Mouse (Mus musculus) liver, embryonic 15.5 days (tissue): ENCODE data around the gene Adgre5. TPM values are rescaled to one million over a fixed set of nuclear protein-coding genes. Genes with fewer than 3 reads are reported as not detected.

Source experiments
- ATAC-seq: fragments of 200-750 bp; cut with Nextera tagmentation; 2 replicates; pipeline ENCODE4 v1.8.0; 2017; ENCODE audit warnings: moderate number of reproducible peaks, mild to moderate bottlenecking, moderate library complexity; ENCODE audit not compliant: insufficient read depth
- H3K27ac ChIP-seq: fragments of 300-500 bp; sonication (generic); replicated peaks from 2 replicates; pipeline ENCODE4 v1.5.1; 2015; ENCODE audit warnings: mild to moderate bottlenecking, inconsistent platforms
- H3K27me3 ChIP-seq: fragments of 300-500 bp; sonication (generic); 2 replicates; pipeline ENCODE4 v1.6.1; 2015; ENCODE audit warnings: mild to moderate bottlenecking, inconsistent platforms
- H3K36me3 ChIP-seq: fragments of 300-500 bp; sonication (generic); replicated peaks from 2 replicates; pipeline ENCODE4 v1.6.1; 2015; ENCODE audit warnings: moderate library complexity, mild to moderate bottlenecking, inconsistent platforms
- H3K4me1 ChIP-seq: fragments of 300-500 bp; sonication (generic); replicated peaks from 2 replicates; pipeline ENCODE4 v1.6.1; 2015; ENCODE audit warnings: inconsistent platforms
- H3K4me2 ChIP-seq: fragments of 300-500 bp; sonication (generic); 2 replicates; pipeline ENCODE4 v1.6.1; 2015; ENCODE audit warnings: moderate library complexity, mild to moderate bottlenecking, inconsistent platforms
- H3K4me3 ChIP-seq: fragments of 300-500 bp; sonication (generic); replicated peaks from 2 replicates; pipeline ENCODE4 v1.5.1; 2015; ENCODE audit warnings: mild to moderate bottlenecking, inconsistent platforms
- H3K9ac ChIP-seq: fragments of 300-500 bp; sonication (generic); 2 replicates; pipeline ENCODE4 v1.6.1; 2015; ENCODE audit warnings: moderate library complexity, mild to moderate bottlenecking, inconsistent platforms
- H3K9me3 ChIP-seq: fragments of 300-500 bp; sonication (generic); replicated peaks from 2 replicates; pipeline ENCODE4 v1.6.1; 2016; ENCODE audit warnings: inconsistent platforms
- WGBS: fragments of 180-500 bp; shearing (Covaris S2); methylation state at CpG from one replicate; pipeline ENCODE4 v1.1.7; 2015; ENCODE audit warnings: mixed read lengths; ENCODE audit not compliant: insufficient replicate concordance; 5-methylcytosine and 5-hydroxymethylcytosine counted together
- polyA plus RNA-seq: library from polyadenylated mRNA; unstranded; fragments of >200 nt; fragmentation: Nextera tagmentation; extraction: Ambion mirVana; gene quantifications from 2 replicates; pipeline ENCODE4 v1.2.1, GENCODE M21; 2015

Gene Adgre5
- polyA plus RNA-seq, 1 experiment from 2014 or later: 13.4 TPM

DNA sequence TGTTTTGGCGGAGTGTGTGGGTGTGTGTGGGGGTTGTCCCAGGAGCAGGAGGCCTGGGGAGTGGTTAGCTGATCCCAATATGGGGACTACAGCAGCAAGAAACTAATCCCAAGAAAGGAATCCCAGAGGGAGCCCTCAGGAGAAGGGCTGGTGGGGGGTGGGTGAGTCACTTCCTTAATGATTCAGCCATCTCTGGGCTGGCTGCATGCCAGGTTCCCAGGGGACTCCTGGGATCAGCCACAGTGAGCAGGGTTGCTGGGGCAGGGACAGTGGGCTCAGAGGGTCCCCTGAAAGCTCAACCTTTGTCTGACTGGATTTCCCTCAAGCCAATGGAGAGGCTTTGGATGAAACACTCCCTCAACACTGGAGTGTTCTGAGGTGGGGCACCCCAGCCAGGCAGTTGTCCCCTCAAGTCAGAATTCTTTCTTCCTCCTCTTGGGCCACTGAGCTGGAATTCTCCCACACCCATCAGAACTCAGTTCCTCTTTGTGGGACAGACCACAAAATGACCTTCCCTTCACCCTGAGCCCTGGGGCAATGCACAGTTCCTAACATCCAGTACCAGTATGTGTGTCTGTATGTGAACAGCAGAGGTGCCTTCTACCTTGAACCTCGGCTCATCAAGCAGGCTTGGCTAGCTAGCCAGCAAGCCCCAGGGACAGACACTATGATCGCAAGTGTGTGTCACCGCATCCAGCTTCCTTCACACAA, 3.1 kb downstream of the Adgre5 start:
- Histone ChIP-seq H3K4me2 (peak overlapping the region; percentile 76), H3K4me1 (peaks cover 58% of the 10 kb centered on the region), H3K9me3 (no peaks in the 10 kb centered on the region), H3K9ac (no peak overlapping the region), H3K4me3 (peak overlapping the region; percentile 57; the same call in 1 of the 2 replicates), H3K27ac (peak overlapping the region; percentile 72; the same call in 1 of the 2 replicates), H3K36me3 (no peaks in the 10 kb centered on the region), H3K27me3 (peaks cover 12% of the 10 kb centered on the region)
- WGBS: 39% methylated on average over 4 of the region's 4 CpGs
- ATAC-seq: peak; percentile 14; the same call in 1 of the 2 replicates

DNA sequence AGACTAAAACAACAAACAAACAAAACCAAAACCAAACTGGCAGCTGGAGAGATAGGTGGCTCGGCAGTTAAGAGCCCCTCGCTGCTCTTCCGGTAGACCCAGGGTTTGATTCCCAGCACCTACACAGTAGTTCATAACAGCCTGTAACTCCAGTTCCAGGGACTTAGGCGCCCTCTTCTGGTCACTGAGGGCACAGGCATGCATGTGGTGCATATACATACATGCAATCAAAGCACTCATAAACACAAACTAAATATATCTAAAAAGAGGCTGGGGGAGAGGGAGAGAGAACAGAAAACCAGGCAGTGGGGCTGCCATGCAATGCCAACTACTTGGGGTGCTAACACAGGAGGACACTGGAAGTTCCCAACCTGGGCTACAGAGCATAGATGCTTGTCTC, 3.8 kb downstream of the Adgre5 start:
- Histone ChIP-seq H3K4me2 (no peak overlapping the region; the same call in 1 of the 2 replicates), H3K36me3 (no peaks in the 10 kb centered on the region), H3K27ac (no peak overlapping the region), H3K4me3 (no peak overlapping the region), H3K9me3 (no peaks in the 10 kb centered on the region), H3K27me3 (peaks cover 12% of the 10 kb centered on the region), H3K9ac (no peak overlapping the region), H3K4me1 (peaks cover 51% of the 10 kb centered on the region)
- no peak for ATAC-seq
- 80% methylated on average over 4 of the region's 4 CpGs for WGBS

DNA sequence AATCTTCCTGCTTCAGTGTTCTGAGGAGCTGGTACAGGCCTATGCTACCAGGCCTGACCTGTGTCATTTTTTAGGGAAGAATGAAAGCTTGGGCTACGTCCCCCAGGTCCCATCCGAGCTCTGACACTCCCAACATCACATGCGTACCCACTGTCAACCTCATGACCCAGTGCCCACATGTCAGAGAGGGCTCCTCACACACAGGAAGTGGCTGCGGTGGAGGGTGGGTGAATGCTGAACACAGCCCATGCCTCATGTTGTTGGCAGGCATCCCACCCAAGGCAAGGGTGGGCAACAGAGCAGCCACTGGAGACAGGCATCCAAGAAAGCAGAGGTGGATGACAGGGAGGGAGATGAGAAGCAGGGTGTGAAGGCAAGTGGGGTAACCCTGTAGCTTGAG, 4.4 kb downstream of the Adgre5 start:
- Histone ChIP-seq H3K27ac (no peak overlapping the region), H3K27me3 (peaks cover 10% of the 10 kb centered on the region), H3K4me3 (no peak overlapping the region), H3K4me2 (no peak overlapping the region), H3K4me1 (peaks cover 45% of the 10 kb centered on the region), H3K9ac (no peak overlapping the region), H3K36me3 (0 out of 2 replicates have a peak, but pooled peaks cover 3% of the 10 kb centered on the region), H3K9me3 (no peaks in the 10 kb centered on the region)
- WGBS: 71% methylated on average over 4 of the region's 4 CpGs
- ATAC-seq: no peak

DNA sequence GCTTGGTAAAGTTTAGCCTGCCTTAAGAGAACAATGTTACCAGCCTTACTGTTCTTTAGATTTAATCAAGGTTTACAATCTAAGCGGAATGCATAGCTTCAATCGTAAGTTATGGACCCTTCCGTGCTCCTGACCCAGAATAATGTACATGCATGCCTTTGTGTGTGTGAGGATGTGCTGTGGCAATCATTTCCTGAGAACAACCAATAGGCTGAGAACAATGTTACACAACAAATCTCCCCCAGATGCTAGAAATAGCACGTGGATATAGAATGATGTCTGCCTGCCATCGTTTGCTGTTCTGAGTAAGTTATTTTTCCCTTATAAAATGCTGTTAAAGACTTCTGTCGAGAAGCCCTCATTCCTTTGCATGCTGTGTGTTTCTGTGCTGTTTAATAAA, 8.2 kb downstream of the Adgre5 start:
- peaks cover 21% of the 10 kb centered on the region; the same call in 1 of the 2 replicates for H3K36me3 ChIP-seq
- H3K9ac ChIP-seq: no peak overlapping the region
- H3K4me3 ChIP-seq: no peak overlapping the region
- ATAC-seq: no peak
- H3K4me2 ChIP-seq: no peak overlapping the region
- H3K4me1 ChIP-seq: peaks cover 8% of the 10 kb centered on the region
- WGBS: 53% methylated on average over 6 of the region's 6 CpGs
- H3K27me3 ChIP-seq: no peaks in the 10 kb centered on the region
- no peaks in the 10 kb centered on the region for H3K9me3 ChIP-seq
- H3K27ac ChIP-seq: no peak overlapping the region

DNA sequence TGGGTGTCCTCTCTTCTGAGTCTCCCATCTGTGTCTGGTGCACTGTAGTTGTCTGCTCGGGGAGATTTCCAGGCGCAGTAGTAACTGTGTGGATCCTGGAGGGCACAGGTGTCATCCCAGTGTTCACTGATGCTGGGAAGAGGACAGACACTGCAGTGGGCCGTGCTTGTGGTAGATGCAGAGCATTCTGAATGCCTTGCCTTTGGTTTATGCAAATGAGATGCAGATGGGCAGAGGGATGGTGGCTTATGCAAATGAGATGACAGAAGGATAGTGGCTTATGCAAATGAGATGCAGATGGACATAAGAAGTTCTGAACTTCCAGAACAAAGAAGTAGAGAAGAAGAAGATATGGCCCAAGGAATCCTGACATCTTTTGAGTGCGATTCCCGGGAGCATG, 9.2 kb downstream of the Adgre5 start:
- H3K4me1 ChIP-seq: no peaks in the 10 kb centered on the region; the same call in 1 of the 2 replicates
- H3K27me3 ChIP-seq: no peaks in the 10 kb centered on the region
- ATAC-seq: no peak
- no peaks in the 10 kb centered on the region for H3K9me3 ChIP-seq
- WGBS: 78% methylated on average over 5 of the region's 5 CpGs
- H3K36me3 ChIP-seq: peaks cover 28% of the 10 kb centered on the region; the same call in 1 of the 2 replicates
- no peak overlapping the region for H3K9ac ChIP-seq
- H3K4me2 ChIP-seq: no peak overlapping the region
- no peak overlapping the region for H3K27ac ChIP-seq
- no peak overlapping the region for H3K4me3 ChIP-seq

DNA sequence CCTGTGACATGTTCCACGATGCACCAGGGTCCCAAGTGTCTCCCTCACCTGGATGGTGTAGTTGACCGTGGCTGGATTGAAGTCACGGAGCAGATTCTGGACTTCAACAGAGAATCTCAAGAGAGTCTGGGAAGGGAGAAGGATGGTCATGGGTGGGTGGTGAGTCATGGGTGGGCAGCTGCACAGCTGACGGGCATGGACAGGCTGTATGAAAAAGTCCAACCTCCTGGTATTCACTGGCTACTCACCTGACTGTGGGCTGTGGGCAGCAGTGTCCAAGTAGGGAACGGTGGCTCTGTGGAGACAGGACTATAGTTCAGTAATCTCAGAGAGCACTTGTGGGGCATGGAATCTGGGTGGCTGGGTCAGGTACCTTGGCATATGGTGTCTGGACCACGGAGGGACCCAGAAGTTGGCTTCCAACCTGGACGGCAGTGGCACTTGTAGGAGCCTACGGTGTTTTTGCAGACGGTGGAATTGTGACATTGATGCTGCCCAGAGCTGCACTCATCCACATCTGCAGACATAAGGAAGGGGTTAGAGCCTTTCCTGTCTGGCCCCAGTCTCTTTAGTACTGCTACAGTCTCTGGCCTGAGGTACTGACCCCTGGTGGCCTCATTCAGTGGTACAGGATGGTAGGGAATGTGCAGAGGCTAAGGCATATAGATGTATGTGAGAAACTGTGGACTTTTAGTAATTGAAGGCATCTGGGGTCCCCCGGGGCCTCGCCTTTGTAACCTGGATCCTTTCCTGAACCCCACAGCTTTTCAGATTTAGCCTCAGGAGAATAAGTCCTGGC, 11.9 kb downstream of the Adgre5 start:
- H3K9ac ChIP-seq: no peak overlapping the region
- ATAC-seq: no peak
- no peak overlapping the region for H3K4me2 ChIP-seq
- peaks cover 6% of the 10 kb centered on the region for H3K4me1 ChIP-seq
- H3K9me3 ChIP-seq: no peaks in the 10 kb centered on the region
- 69% methylated on average over 11 of the region's 11 CpGs for WGBS
- H3K27me3 ChIP-seq: no peaks in the 10 kb centered on the region
- H3K36me3 ChIP-seq: peaks cover 51% of the 10 kb centered on the region
- H3K27ac ChIP-seq: no peak overlapping the region
- H3K4me3 ChIP-seq: no peak overlapping the region

DNA sequence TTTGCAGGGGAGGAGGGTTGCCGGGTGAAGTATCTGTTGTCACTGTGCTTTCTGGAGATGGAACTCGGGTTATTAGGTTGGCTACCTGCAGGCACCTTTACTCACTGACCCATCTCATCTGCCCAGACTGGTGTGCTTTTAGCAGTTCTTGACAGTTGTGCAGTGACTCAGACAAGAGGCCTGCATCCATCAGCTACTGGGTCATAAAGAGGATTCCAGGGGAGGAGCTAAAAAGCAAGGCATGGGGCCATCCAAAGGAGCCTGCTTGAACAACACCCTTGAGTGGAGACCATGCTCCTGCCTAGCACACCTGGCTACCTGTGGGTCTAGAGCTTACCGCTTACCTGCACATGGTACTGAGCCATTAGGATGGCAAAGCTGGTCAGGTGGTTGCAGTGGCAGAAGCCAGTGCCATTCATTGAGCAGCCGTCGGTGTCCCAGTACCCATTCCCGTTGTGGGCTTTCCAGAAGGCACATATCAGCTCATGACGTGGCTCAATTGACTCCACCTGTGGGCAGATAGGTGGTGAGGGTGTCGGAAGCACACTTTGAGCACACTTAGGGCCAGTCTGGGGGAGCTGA, 15.5 kb downstream of the Adgre5 start:
- Histone ChIP-seq H3K9ac (no peak overlapping the region), H3K27ac (no peak overlapping the region), H3K27me3 (no peaks in the 10 kb centered on the region), H3K36me3 (peaks cover 77% of the 10 kb centered on the region), H3K4me3 (no peak overlapping the region), H3K4me2 (no peak overlapping the region), H3K4me1 (peaks cover 18% of the 10 kb centered on the region), H3K9me3 (no peaks in the 10 kb centered on the region)
- ATAC-seq: no peak
- WGBS: 81% methylated on average over 8 of the region's 8 CpGs

DNA sequence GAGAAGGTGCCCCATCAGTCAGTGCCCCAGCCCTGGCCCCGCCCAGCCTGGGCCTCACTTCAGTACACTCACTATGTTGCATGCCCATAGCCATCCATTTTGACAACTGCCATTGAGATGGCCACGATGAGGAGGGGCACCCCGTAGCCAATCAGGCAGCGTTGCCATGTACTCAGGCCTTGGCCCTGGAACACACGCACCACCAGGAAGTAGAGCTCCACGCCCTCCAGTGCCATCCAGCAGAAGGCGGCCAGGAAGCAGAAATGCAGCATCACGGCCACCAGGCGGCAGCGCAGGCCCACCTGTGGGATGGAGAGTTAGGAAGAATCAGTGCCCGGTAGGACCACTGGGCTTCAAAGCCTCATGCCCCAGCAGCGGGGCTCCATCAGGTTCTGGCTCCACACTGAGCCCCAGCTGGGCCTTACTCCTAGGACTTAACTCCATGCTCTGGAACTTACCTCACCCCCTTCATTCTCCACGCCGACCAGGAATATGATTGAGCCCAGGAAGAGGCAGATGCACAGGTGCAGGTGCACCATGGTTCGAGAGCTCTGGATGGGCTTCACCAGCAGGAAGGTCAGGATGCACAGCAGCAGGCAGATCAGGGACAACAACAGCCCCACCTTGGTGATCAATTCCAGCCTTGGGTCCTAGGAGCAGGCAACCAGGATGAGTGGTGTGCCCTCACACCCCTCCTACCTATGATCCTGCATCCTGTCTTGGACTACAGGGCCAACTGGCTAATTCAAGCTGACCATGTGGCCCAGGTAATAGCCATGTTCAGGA, 16.2 kb downstream of the Adgre5 start:
- H3K9ac ChIP-seq: no peak overlapping the region
- H3K4me3 ChIP-seq: no peak overlapping the region
- no peak overlapping the region for H3K27ac ChIP-seq
- H3K4me2 ChIP-seq: no peak overlapping the region
- H3K27me3 ChIP-seq: no peaks in the 10 kb centered on the region
- peak; percentile 53 for ATAC-seq
- H3K4me1 ChIP-seq: peaks cover 18% of the 10 kb centered on the region
- no peaks in the 10 kb centered on the region for H3K9me3 ChIP-seq
- 46% methylated on average over 15 of the region's 15 CpGs for WGBS
- H3K36me3 ChIP-seq: peaks cover 84% of the 10 kb centered on the region

DNA sequence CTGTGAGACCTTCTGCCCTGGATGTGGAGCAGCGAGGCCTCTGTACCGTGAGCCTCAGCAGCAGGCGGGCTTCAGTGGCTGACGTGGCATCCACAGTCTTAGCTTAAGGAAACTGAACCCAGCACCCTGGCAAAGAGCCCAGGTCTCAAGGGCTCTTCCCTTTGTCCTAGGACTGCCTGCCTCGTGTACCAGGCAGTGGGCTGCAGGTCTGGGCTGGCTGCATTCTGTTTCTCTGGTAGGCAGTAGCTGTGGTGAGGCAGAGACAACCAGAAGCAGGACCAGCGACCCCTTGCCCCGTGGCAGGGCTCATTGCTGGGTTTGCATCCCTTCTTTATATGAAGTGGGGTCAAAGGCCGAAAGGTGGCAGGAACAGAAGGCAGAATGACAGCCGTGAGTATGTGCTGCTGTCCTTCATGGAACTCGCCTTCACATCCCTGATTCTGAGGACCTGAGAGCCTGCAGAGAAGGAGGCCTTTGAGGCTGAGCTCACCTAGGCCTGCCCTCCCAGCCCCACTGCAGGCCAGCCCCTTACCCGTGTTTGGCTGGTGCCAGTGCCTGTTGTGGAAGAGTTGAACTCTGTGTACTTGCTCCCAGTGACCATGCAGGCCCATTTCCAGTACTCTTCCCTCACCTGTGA, 17.6 kb downstream of the Adgre5 start:
- Histone ChIP-seq H3K27ac (no peak overlapping the region), H3K4me3 (no peak overlapping the region), H3K4me2 (no peak overlapping the region), H3K9ac (no peak overlapping the region; the same call in 1 of the 2 replicates), H3K9me3 (no peaks in the 10 kb centered on the region), H3K36me3 (peaks cover 87% of the 10 kb centered on the region), H3K4me1 (peaks cover 18% of the 10 kb centered on the region), H3K27me3 (no peaks in the 10 kb centered on the region)
- ATAC-seq: no peak
- 80% methylated on average over 11 of the region's 11 CpGs for WGBS

DNA sequence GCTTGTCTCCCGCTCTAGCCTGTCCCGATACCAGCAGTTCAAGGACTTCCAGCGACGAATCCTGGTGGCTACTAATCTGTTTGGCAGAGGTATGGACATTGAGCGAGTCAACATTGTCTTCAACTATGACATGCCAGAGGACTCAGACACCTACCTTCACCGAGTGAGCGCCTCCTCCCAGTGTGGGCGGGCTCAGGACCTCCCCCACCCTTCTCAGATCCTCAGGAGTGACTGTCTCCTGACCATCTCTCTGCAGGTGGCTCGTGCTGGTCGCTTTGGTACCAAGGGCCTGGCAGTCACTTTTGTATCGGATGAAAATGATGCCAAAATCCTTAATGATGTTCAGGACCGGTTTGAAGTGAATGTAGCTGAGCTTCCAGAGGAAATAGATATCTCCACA, 18.5 kb downstream of the Adgre5 start:
- H3K36me3 ChIP-seq: peaks cover 80% of the 10 kb centered on the region

More for the DNA sequence above, 18.5 kb downstream of the Adgre5 start:
- H3K4me3 ChIP-seq: no peak overlapping the region
- H3K4me1 ChIP-seq: peaks cover 27% of the 10 kb centered on the region
- no peak overlapping the region for H3K9ac ChIP-seq
- WGBS: 86% methylated on average over 12 of the region's 12 CpGs
- no peak overlapping the region for H3K27ac ChIP-seq
- H3K4me2 ChIP-seq: no peak overlapping the region
- no peak for ATAC-seq
- H3K27me3 ChIP-seq: no peaks in the 10 kb centered on the region
- no peaks in the 10 kb centered on the region for H3K9me3 ChIP-seq
